Mouse (Mus musculus) spleen, adult 10 weeks (tissue): ENCODE data around the gene Unc93a. TPM values are rescaled to one million over a fixed set of nuclear protein-coding genes. Genes with fewer than 3 reads are reported as not detected.

Experiments
- polyA plus RNA-seq: library from polyadenylated mRNA; stranded (reverse); fragments of 350-450 nt; fragmentation: Illumina TruSeq; extraction: RNeasy Lipid Tissue Mini Kit (QIAGEN cat#74804); gene quantifications from one replicate; pipeline ENCODE4 v1.2.3, GENCODE M21; 2015; ENCODE audit warnings: low replicate concordance; ENCODE audit not compliant: insufficient read depth

Gene Unc93a
- polyA plus RNA-seq, result not detected

GRCm38 (mm10) chr17:13131710-13132109 lies at the start of gene Unc93a:
Gene Unc93a (minus strand): TSS chr17:13131810.

DNA sequence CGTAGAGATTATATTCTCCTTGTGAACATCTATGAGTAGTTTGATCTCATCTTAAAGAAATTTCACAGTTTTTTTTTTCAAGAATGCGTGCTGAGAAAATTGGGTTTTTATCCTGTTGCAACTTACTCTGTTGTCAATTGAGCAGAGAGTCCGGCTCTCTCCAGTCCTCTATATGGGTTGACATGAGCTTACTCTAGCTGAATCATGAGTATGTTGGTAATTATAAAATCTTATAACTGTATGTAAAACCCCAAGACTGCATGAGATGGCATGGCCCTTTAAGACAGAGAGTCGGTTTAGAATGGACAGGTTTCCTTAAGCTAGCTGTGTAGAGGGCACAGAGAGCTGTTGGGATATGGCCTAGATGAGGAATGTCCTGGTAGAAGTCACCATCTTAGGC lies 70.8 kb downstream of the Unc93a start, which contains the start of gene Tcp10b:
Tcp10b (plus strand) TSS at position 301 of the 400 bp plus-strand sequence.

Other genes starting within 250 kb of the Unc93a start
- gene Pnldc1, start 221.6 kb downstream of the Unc93a start, polyA plus RNA-seq, result 0.44 TPM
- gene Tcp1, start 216.1 kb downstream of the Unc93a start, polyA plus RNA-seq, result 346 TPM
- 52.6 TPM for gene Mrpl18, start 215.5 kb downstream of the Unc93a start, polyA plus RNA-seq
- gene Acat3, start 191.2 kb downstream of the Unc93a start, polyA plus RNA-seq, result not detected
- 20.4 TPM for gene Acat2, start 171.1 kb downstream of the Unc93a start, polyA plus RNA-seq
- gene Wtap, start 137.6 kb downstream of the Unc93a start, polyA plus RNA-seq, result 184 TPM
- gene Sod2, start 125.0 kb downstream of the Unc93a start, polyA plus RNA-seq, result 43.3 TPM
- not detected for gene Gpr31b, start 79.5 kb downstream of the Unc93a start, polyA plus RNA-seq
- gene Tcp10b, start 70.7 kb downstream of the Unc93a start, polyA plus RNA-seq, result not detected
- not detected for gene Smok2a, start 89.4 kb upstream of the Unc93a start, polyA plus RNA-seq
- not detected for gene Smok2b, start 98.4 kb upstream of the Unc93a start, polyA plus RNA-seq
- gene Tcp10c, start 222.8 kb upstream of the Unc93a start, polyA plus RNA-seq, result not detected